10 mouse cellular contexts compared by ENCODE assay signal in genomic region chr4:138404806-138405205, GRCm38 (mm10). TPM values are rescaled to one million over a fixed set of nuclear protein-coding genes. Genes with fewer than 3 reads are reported as not detected.
A peak's percentile ranks its signal among the peaks of the same experiment; 100 is the strongest.
DNase-seq lines count a peak whose midpoint lies in the region; ATAC-seq and TF ChIP-seq lines count a peak whose summit lies in the region.
"Had no signal": no experiment of that assay in that cellular context is flagged by ENCODE, and none has a peak within 500 bp of the region (broad histone marks: within the 10 kb centered on the region; RNA-seq: fewer than 3 reads in every experiment).

No protein-coding gene starts in this region.

- peak; percentile 71 for TF ChIP-seq CTCF in stomach, postnatal 0 days (IDR thresholded peaks at IDR 0.05; ENCODE audit: low read depth)

- H3K27ac ChIP-seq in limb, embryonic 10.5 days = no peak overlapping the region
- no peak overlapping the region for H3K27ac ChIP-seq in stomach, postnatal 0 days (replicated peaks)
- H3K27ac ChIP-seq: macrophage had no signal

- H3K4me2 ChIP-seq in stomach, postnatal 0 days (replicated peaks; ENCODE audit: low read depth) = no peak overlapping the region

- peaks cover 20% of the 10 kb centered on the region for H3K27me3 ChIP-seq in limb, embryonic 10.5 days (ENCODE audit: low read depth, poor library complexity, severe bottlenecking)
- no peaks in the 10 kb centered on the region for H3K27me3 ChIP-seq in stomach, postnatal 0 days (ENCODE audit: control insufficient read depth, insufficient read depth, low read length)

- DNase-seq in cerebellum, adult 18-20 months = peak; percentile 36 to 56
- DNase-seq in cerebellum, adult 9-10 months = no peak
- peak; percentile 25 for DNase-seq in ovary, postnatal 14 days (ENCODE audit: low spot score)
- DNase-seq in ovary, adult 18-20 months (ENCODE audit: low spot score) = no peak
- peak; percentile 36 for DNase-seq in embryo, embryonic 10 days (ENCODE audit: low spot score)
- peak; percentile 45 for DNase-seq in limb, embryonic 10.5 days (ENCODE audit: low spot score)
- peak; percentile 54 for DNase-seq in stomach, postnatal 0 days (ENCODE audit: low spot score)
- DNase-seq in layer of hippocampus, postnatal 14 days (ENCODE audit: low spot score in 2 of 2) = no peak

- no peak for ATAC-seq in stomach, postnatal 0 days (ENCODE audit: low FRiP score, low TSS enrichment)

- H3K36me3 ChIP-seq in limb, embryonic 10.5 days = no peaks in the 10 kb centered on the region
- H3K36me3 ChIP-seq in stomach, postnatal 0 days (ENCODE audit: control insufficient read depth, insufficient read depth, low read length) = no peaks in the 10 kb centered on the region

- H3K9me3 ChIP-seq in limb, embryonic 10.5 days (replicated peaks) = no peaks in the 10 kb centered on the region
- no peaks in the 10 kb centered on the region for H3K9me3 ChIP-seq in stomach, postnatal 0 days (ENCODE audit: control insufficient read depth, low read length)

- H3K4me3 ChIP-seq in limb, embryonic 10.5 days = no peak overlapping the region
- no peak overlapping the region for H3K4me3 ChIP-seq in stomach, postnatal 0 days (ENCODE audit: low read depth, low read length)

- TF ChIP-seq EP300 in stomach, postnatal 0 days (optimal IDR thresholded peaks at IDR 0.05) = no peak

- no peak overlapping the region for H3K9ac ChIP-seq in stomach, postnatal 0 days (ENCODE audit: low read length)

- no peaks in the 10 kb centered on the region for H3K4me1 ChIP-seq in limb, embryonic 10.5 days
- no peaks in the 10 kb centered on the region for H3K4me1 ChIP-seq in stomach, postnatal 0 days (replicated peaks; ENCODE audit: control insufficient read depth, insufficient read depth)

- WGBS in limb, embryonic 10.5 days = 4% methylated on average over 2 of the region's 2 CpGs
- 7% methylated on average over 2 of the region's 2 CpGs for WGBS in stomach, postnatal 0 days

RNA-seq across cellular contexts. Expression of gene Fam43b, which starts 8.5 kb away (rescaled TPM):
- polyA plus RNA-seq in limb, embryonic 10.5 days (2016; fragmentation: Nextera tagmentation; extraction: Ambion mirVana) = not detected in 2 replicates
- polyA plus RNA-seq in stomach, postnatal 0 days (2015; fragmentation: Nextera tagmentation; extraction: Ambion mirVana) = 0.07 TPM in 1 of 2 replicates, not detected in the other
- 10 to 100 TPM; 24.2 to 24.3 TPM for total RNA-seq in layer of hippocampus, postnatal 14 days (2021)
- polyA plus RNA-seq: gonadal fat pad, adult 2 months; macrophage had no signal

RNA-seq across cellular contexts. Expression of gene Mul1, which starts 29.7 kb away (rescaled TPM):
- polyA plus RNA-seq in limb, embryonic 10.5 days (2016; fragmentation: Nextera tagmentation; extraction: Ambion mirVana) = 20.7 and 21.9 TPM in 2 replicates
- polyA plus RNA-seq in stomach, postnatal 0 days (2015; fragmentation: Nextera tagmentation; extraction: Ambion mirVana) = 17.1 and 18.7 TPM in 2 replicates
- total RNA-seq in layer of hippocampus, postnatal 14 days (2021) = 10 to 100 TPM; 43.4 to 46.7 TPM

RNA-seq across cellular contexts. Expression of gene Cda, which starts 37.0 kb away (rescaled TPM):
- 4.1 and 4.9 TPM in 2 replicates for polyA plus RNA-seq in limb, embryonic 10.5 days (2016; fragmentation: Nextera tagmentation; extraction: Ambion mirVana)
- polyA plus RNA-seq in stomach, postnatal 0 days (2015; fragmentation: Nextera tagmentation; extraction: Ambion mirVana) = 12.5 and 15.2 TPM in 2 replicates
- total RNA-seq in layer of hippocampus, postnatal 14 days (2021) = 1 to 10 TPM; 1.2 to 2.9 TPM
- polyA plus RNA-seq: macrophage had no signal

RNA-seq across cellular contexts. Expression of gene Camk2n1, which starts 49.3 kb away (rescaled TPM):
- polyA plus RNA-seq in limb, embryonic 10.5 days (2016; fragmentation: Nextera tagmentation; extraction: Ambion mirVana) = 0.55 and 0.60 TPM in 2 replicates
- polyA plus RNA-seq in stomach, postnatal 0 days (2015; fragmentation: Nextera tagmentation; extraction: Ambion mirVana) = 4.5 and 4.8 TPM in 2 replicates
- 100 to 1,000 TPM; 211 to 242 TPM for total RNA-seq in layer of hippocampus, postnatal 14 days (2021)
- polyA plus RNA-seq: macrophage had no signal

Comparison
In these comparisons a context has a peak if more than half of its experiments do, and no peak if none do; other contexts are left out.
1. DNase-seq: peak in cerebellum, adult 18-20 months (2 of 2), ovary, postnatal 14 days (single experiment), embryo, embryonic 10 days (single experiment), limb, embryonic 10.5 days (single experiment) and stomach, postnatal 0 days (single experiment); none in cerebellum, adult 9-10 months (single experiment), ovary, adult 18-20 months (single experiment) and layer of hippocampus, postnatal 14 days (0 of 2).